Mouse (Mus musculus) 3T3-L1 (cell line): ENCODE measurements around the gene Spag9.
A peak's percentile ranks its signal among the peaks of the same experiment; 100 is the strongest.
"Not testable (repeated sequence)": the region's sequence is repeated elsewhere in the genome, so short reads cannot be mapped to it uniquely, and the experiment has no call there.

ENCODE experiments used
- DNase-seq: peaks from one replicate; pipeline ENCODE4 v3.0.0-alpha.2; 2015; ENCODE audit warnings: low read depth, low spot score

Gene Spag9

GRCm38 (mm10) chr11:93986298-93986697 is 9.6 kb upstream of the Spag9 start:
- DNase-seq = no peak

GRCm38 (mm10) chr11:93987026-93987425 is 8.9 kb upstream of the Spag9 start:
- no peak for DNase-seq

DNA sequence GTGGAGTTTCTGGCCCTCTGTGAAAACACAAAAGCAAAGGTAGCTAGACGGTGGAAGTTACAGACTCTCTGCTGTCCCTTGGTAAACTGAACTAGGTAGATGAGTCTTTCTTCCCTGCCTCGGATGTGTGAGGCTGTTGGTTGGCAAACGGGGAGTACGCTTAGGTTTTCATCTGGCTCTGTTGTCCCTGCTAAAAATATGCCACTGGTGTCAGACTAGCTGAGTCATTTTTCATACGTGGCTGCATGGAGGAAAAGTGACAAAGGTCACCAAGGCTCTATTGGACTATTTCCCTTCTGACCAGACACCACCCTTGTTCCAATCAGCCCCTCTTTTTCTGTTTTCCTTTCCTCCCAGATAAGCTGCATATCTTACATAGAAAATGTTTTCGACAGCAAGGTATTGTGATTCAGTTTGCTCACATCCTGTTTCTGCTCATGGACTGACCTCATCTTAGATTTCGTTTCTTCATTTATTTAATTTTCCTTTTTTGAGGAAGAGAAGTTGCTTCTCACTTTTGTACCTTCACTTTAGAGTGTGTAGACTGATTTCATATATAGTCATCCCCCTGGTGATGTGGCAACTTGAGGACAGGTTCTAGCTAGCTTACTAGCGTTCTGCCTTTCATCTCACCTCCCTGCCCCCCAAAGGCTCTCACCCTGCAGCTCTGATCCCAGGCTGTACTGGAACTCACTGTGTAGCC is 8.1 kb upstream of the Spag9 start:
- DNase-seq = peak; percentile 37

DNA sequence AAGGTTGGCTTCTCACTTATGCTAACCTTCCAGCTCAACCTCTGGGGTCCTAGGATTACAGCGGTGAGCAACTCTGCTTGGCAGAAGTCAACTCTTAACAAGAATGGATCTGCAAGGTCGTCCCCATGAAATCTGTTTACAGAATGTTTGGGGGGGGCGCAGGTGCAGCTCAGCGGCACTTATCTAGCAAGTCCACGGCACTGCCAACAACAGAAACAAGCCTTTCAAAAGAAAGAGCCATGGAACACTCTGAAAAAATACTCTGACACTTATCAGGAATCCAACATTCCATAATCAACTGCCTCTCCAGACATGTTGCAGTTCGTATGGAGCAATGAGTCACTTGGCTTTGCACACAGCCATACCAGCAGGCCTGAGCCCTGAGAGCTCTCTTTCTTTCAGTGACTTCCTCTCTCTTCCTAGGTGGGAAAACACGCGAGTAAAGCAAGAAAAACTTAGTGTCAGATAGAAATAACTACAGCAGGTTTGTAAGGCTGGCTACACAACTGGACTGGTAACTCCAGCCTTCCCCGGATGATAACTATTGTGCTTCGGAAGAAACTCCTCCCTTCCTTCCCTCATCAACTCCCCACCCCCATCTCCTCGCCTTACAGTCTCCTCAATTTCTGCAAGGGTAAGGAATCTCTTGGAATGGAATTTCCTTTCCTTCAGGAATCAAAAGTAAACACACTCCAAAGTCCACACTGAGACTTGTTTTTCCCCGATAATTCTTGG is 7.4 kb upstream of the Spag9 start:
- DNase-seq = peak; percentile 75

DNA sequence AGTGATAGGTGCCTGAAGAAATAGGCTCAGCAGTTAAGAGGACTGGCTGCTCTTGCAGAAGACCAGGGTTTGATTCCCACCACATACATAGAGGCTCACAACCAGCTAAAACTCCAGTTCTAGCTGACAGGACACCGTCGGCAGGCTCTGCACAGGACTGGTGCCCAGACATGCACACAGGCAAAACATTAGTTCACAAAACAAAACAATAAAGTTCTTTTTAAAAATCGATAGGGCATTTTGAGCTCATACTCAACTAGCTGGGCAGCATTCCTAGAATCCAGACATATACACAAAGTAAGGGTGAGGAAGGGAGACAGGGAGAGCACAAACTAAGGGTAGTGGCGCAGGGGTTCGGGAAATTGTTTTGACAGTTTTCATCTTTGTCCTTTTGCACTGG is 1.4 kb upstream of the Spag9 start:
- DNase-seq = no peak

- DNase-seq = peak; percentile 100
These were observed 676 bp upstream of the Spag9 start for GRCm38 (mm10) chr11:93995111-93995719.

GRCm38 (mm10) chr11:93996306-93997140 is 632 bp downstream of the Spag9 start:
- DNase-seq = peak; percentile 68

DNA sequence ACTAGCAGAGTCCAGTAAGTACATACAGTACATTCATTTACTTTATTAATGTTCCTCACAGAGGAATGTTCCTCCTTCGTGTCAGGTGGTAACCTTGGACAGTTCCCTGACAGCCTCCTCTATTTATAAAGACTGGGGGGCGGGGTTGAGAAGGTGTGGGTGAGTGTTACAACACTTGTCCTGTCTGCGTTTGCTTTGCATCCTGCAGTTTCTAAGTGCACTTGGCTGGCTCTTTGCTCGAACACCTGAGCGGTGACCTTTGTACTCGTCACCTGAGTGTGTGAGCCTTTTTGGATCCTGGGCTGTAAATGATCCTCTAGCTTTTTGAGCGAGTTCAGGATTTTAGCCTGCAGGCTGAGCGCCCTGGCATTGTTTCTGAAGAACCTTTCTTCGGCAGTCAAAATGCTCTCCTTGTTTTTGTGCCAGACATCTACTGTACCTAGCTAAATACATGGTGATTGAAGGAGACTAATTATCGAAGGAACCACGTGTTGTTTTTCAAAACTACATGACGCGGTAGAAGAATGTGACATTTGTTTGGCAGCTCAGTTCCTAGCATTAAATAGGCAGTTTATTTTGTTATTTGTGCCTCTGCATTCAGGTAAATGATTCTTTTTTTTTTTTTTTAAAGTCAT is 1.4 kb downstream of the Spag9 start:
- peak; percentile 68 for DNase-seq

- DNase-seq = no peak
These were observed 3.4 kb downstream of the Spag9 start for GRCm38 (mm10) chr11:93999276-93999675.

DNA sequence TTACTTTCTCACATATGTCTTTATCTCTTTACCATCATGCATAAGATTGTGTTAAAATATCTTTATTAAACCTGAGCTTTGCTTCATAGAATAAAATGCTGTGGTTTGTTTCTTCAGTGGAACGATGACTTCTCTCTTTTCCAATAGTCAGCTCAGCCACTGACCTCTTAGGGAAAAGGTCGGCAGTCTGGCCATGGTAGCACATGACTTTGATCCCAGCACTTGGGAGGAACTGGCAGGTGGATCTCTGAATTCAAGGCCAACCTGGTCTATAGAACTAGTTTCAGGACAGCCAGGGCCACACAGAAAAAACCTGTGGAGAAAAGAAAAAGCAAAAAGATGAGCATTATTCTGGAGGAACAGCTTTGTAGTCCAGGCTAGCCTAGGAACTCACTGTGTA is 7.5 kb downstream of the Spag9 start:
- no peak for DNase-seq

GRCm38 (mm10) chr11:94019091-94019490 is 23.2 kb downstream of the Spag9 start:
- no peak for DNase-seq

- no peak for DNase-seq
These were observed 24.5 kb downstream of the Spag9 start for GRCm38 (mm10) chr11:94020403-94020802.

GRCm38 (mm10) chr11:94026289-94026688 is 30.4 kb downstream of the Spag9 start:
- DNase-seq = no peak

GRCm38 (mm10) chr11:94032084-94032483 is 36.2 kb downstream of the Spag9 start:
- DNase-seq = no peak

DNA sequence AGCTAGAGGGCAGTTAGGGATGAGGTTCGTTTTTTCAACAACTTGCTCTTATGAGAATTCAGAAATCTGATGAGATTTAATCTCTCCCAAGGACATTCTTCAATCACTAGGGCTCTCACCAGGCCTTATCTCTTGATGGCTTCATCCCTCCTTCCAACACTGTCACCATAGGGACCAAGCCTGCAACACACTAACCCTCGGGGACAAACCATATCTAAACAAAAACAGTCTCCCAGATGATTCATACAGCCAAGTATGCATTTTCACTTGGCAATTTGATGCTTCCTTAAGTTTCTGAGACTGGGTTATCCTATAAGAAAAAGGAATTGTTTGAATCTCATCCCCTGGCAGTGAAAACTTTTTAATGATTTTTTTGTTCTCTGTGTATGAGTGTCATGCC is 37.1 kb downstream of the Spag9 start:
- DNase-seq = peak; percentile 85

- peak; percentile 59 for DNase-seq
These were observed 40.1 kb downstream of the Spag9 start for GRCm38 (mm10) chr11:94035974-94036373.

- DNase-seq = no peak
These were observed 45.6 kb downstream of the Spag9 start for GRCm38 (mm10) chr11:94041475-94041874.

- not testable (repeated sequence) for DNase-seq
These were observed 46.4 kb downstream of the Spag9 start for GRCm38 (mm10) chr11:94042301-94042700.

- no peak for DNase-seq
These were observed 48.4 kb downstream of the Spag9 start for GRCm38 (mm10) chr11:94043998-94044985.

- no peak for DNase-seq
These were observed 49.1 kb downstream of the Spag9 start for GRCm38 (mm10) chr11:94045016-94045415.
